Mouse (Mus musculus): ENCODE measurements around the gene Fam83f. TPM values are rescaled to one million over a fixed set of nuclear protein-coding genes. Genes with fewer than 3 reads are reported as not detected.
A peak's percentile ranks its signal among the peaks of the same experiment; 100 is the strongest.

Gene Fam83f
- polyA plus RNA-seq, 1 experiment from 2014 or later, result 0.73 TPM

GRCm38 (mm10) chr15:80685603-80685895, 13.9 kb downstream of the Fam83f start:
- no peaks in the 10 kb centered on the region for H3K9me3 ChIP-seq (ENCODE audit: low read length)
- no peaks in the 10 kb centered on the region for H3K27me3 ChIP-seq (replicated peaks; ENCODE audit: insufficient read depth, low read length)
- no peak overlapping the region for H3K4me3 ChIP-seq (ENCODE audit: low read depth, low read length)
- no peak overlapping the region for H3K4me2 ChIP-seq (replicated peaks; ENCODE audit: low read depth, low read length)
- no peak for DNase-seq (ENCODE audit: low spot score)
- no peaks in the 10 kb centered on the region for H3K36me3 ChIP-seq (ENCODE audit: insufficient read depth, low read length)
- 52% methylated on average over 7 of the region's 7 CpGs for WGBS
- no peaks in the 10 kb centered on the region for H3K4me1 ChIP-seq (ENCODE audit: insufficient read depth, low read depth, low read length)
- no peak overlapping the region for H3K27ac ChIP-seq (ENCODE audit: low read length)
- H3K9ac ChIP-seq (replicated peaks; ENCODE audit: low read depth), result no peak overlapping the region
- peak; percentile 11; the same call in 1 of the 2 replicates for ATAC-seq
- TF ChIP-seq CTCF (IDR thresholded peaks at IDR 0.05) (no peak), EP300 (IDR thresholded peaks at IDR 0.05) (no peak)

GRCm38 (mm10) chr15:80688536-80688935, 16.9 kb downstream of the Fam83f start:
- Histone ChIP-seq H3K9ac (replicated peaks; ENCODE audit: low read depth) (no peak overlapping the region), H3K9me3 (ENCODE audit: low read length) (no peaks in the 10 kb centered on the region), H3K36me3 (ENCODE audit: insufficient read depth, low read length) (no peaks in the 10 kb centered on the region), H3K27me3 (replicated peaks; ENCODE audit: insufficient read depth, low read length) (no peaks in the 10 kb centered on the region), H3K27ac (ENCODE audit: low read length) (no peak overlapping the region), H3K4me1 (ENCODE audit: insufficient read depth, low read depth, low read length) (no peaks in the 10 kb centered on the region), H3K4me3 (ENCODE audit: low read depth, low read length) (no peak overlapping the region), H3K4me2 (replicated peaks; ENCODE audit: low read depth, low read length) (no peak overlapping the region)
- TF ChIP-seq CTCF (IDR thresholded peaks at IDR 0.05) (no peak), EP300 (IDR thresholded peaks at IDR 0.05) (no peak)
- DNase-seq (ENCODE audit: low spot score) (no peak), ATAC-seq (no peak)
- 47% methylated on average over 7 of the region's 7 CpGs for WGBS

GRCm38 (mm10) chr15:80693492-80693891, 21.8 kb downstream of the Fam83f start:
- ATAC-seq (no peak), DNase-seq (ENCODE audit: low spot score) (no peak)
- H3K4me1 ChIP-seq (ENCODE audit: insufficient read depth, low read depth, low read length), result no peaks in the 10 kb centered on the region
- H3K27me3 ChIP-seq (replicated peaks; ENCODE audit: insufficient read depth, low read length), result no peaks in the 10 kb centered on the region
- H3K27ac ChIP-seq (ENCODE audit: low read length), result no peak overlapping the region
- TF ChIP-seq CTCF (IDR thresholded peaks at IDR 0.05) (no peak), EP300 (IDR thresholded peaks at IDR 0.05) (no peak)
- H3K4me2 ChIP-seq (replicated peaks; ENCODE audit: low read depth, low read length), result no peak overlapping the region
- no peaks in the 10 kb centered on the region for H3K36me3 ChIP-seq (ENCODE audit: insufficient read depth, low read length)
- no peak overlapping the region for H3K4me3 ChIP-seq (ENCODE audit: low read depth, low read length)
- H3K9ac ChIP-seq (replicated peaks; ENCODE audit: low read depth), result no peak overlapping the region
- H3K9me3 ChIP-seq (ENCODE audit: low read length), result no peaks in the 10 kb centered on the region
- 31% methylated on average over 3 of the region's 3 CpGs for WGBS

GRCm38 (mm10) chr15:80694125-80694910, 22.7 kb downstream of the Fam83f start:
- no peak for TF ChIP-seq EP300 (IDR thresholded peaks at IDR 0.05)
- peak; percentile 80 for TF ChIP-seq CTCF (IDR thresholded peaks at IDR 0.05)
- H3K4me2 ChIP-seq (replicated peaks; ENCODE audit: low read depth, low read length), result no peak overlapping the region
- no peaks in the 10 kb centered on the region for H3K36me3 ChIP-seq (ENCODE audit: insufficient read depth, low read length)
- no peaks in the 10 kb centered on the region for H3K9me3 ChIP-seq (ENCODE audit: low read length)
- no peak overlapping the region for H3K4me3 ChIP-seq (ENCODE audit: low read depth, low read length)
- peak; percentile 61 for DNase-seq (ENCODE audit: low spot score)
- no peak overlapping the region for H3K9ac ChIP-seq (replicated peaks; ENCODE audit: low read depth)
- no peaks in the 10 kb centered on the region for H3K27me3 ChIP-seq (replicated peaks; ENCODE audit: insufficient read depth, low read length)
- no peak overlapping the region for H3K27ac ChIP-seq (ENCODE audit: low read length)
- 35% methylated on average over 11 of the region's 11 CpGs for WGBS
- ATAC-seq, result no peak
- no peaks in the 10 kb centered on the region for H3K4me1 ChIP-seq (ENCODE audit: insufficient read depth, low read depth, low read length)

- Histone ChIP-seq H3K27me3 (replicated peaks; ENCODE audit: insufficient read depth, low read length) (no peaks in the 10 kb centered on the region), H3K4me1 (ENCODE audit: insufficient read depth, low read depth, low read length) (no peaks in the 10 kb centered on the region), H3K27ac (ENCODE audit: low read length) (no peak overlapping the region), H3K4me3 (ENCODE audit: low read depth, low read length) (no peak overlapping the region), H3K9ac (replicated peaks; ENCODE audit: low read depth) (no peak overlapping the region), H3K36me3 (ENCODE audit: insufficient read depth, low read length) (no peaks in the 10 kb centered on the region), H3K9me3 (ENCODE audit: low read length) (no peaks in the 10 kb centered on the region), H3K4me2 (replicated peaks; ENCODE audit: low read depth, low read length) (no peak overlapping the region)
- DNase-seq (ENCODE audit: low spot score), result no peak
- no peak for ATAC-seq
- 26% methylated on average over 5 of the region's 5 CpGs for WGBS
- TF ChIP-seq CTCF (IDR thresholded peaks at IDR 0.05) (no peak), EP300 (IDR thresholded peaks at IDR 0.05) (no peak)
These were observed 25.9 kb downstream of the Fam83f start for GRCm38 (mm10) chr15:80697564-80697963.

DNA sequence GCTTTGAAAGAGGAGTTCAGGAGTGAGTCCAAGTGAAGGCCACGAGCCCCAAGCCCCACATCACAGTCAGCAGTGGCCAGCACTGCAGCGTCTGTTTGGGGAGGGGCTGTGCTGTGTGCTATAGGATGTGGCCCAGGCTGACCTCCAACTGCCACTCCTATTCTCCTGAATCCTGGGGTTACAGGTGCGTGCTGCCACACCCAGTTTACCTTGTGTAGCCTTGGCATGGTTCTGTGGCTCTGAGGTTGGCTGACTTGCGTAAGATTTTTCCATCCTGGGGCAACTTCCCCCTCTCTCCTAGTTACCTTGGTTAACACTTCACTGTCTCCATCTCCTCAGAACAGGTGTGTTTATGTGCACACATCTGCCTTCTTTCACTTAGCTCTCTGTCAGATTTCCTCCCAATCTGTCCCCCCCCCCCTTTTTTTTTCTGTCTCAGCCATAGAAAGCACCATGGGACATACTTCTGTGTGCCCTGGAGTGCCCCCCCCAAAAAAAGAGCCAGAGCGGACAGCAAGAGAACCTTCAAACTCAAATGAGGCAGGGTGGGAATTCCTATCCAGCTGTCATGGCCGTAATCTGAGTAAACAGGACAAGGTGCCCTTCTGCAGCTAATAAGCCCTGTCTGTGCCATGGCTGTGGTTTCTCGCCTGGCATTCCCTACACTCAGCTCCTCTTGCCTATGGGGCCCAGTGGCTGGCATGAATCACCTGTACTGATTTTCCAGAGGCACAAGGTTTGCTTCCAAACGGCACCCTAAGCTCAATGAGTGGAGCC, 30.0 kb downstream of the Fam83f start:
- no peak overlapping the region for H3K4me3 ChIP-seq (ENCODE audit: low read depth, low read length)
- H3K4me1 ChIP-seq (ENCODE audit: insufficient read depth, low read depth, low read length), result no peaks in the 10 kb centered on the region
- no peaks in the 10 kb centered on the region for H3K36me3 ChIP-seq (ENCODE audit: insufficient read depth, low read length)
- no peak overlapping the region for H3K27ac ChIP-seq (ENCODE audit: low read length)
- no peaks in the 10 kb centered on the region for H3K27me3 ChIP-seq (replicated peaks; ENCODE audit: insufficient read depth, low read length)
- 52% methylated on average over 8 of the region's 8 CpGs for WGBS
- TF ChIP-seq CTCF (IDR thresholded peaks at IDR 0.05) (no peak), EP300 (IDR thresholded peaks at IDR 0.05) (no peak)
- DNase-seq (ENCODE audit: low spot score), result peak; percentile 68
- no peak overlapping the region for H3K9ac ChIP-seq (replicated peaks; ENCODE audit: low read depth)
- ATAC-seq, result peak; percentile 16; the same call in 1 of the 2 replicates
- no peak overlapping the region for H3K4me2 ChIP-seq (replicated peaks; ENCODE audit: low read depth, low read length)
- H3K9me3 ChIP-seq (ENCODE audit: low read length), result no peaks in the 10 kb centered on the region

Data from lung, postnatal 0 days (tissue).